Mouse (Mus musculus) cerebellum, adult (tissue): Measurements from ENCODE around the gene Olfr472.
"Not testable (repeated sequence)": the region's sequence is repeated elsewhere in the genome, so short reads cannot be mapped to it uniquely, and the experiment has no call there.

Source experiments
- ATAC-seq: cut with Nextera tagmentation; 2 replicates; pipeline ENCODE4 v1.9.2; 2017; ENCODE audit warnings: mild to moderate bottlenecking, moderate library complexity, mixed read lengths; ENCODE audit not compliant: insufficient number of reproducible peaks, low FRiP score, low TSS enrichment

Olfr472 gene

DNA sequence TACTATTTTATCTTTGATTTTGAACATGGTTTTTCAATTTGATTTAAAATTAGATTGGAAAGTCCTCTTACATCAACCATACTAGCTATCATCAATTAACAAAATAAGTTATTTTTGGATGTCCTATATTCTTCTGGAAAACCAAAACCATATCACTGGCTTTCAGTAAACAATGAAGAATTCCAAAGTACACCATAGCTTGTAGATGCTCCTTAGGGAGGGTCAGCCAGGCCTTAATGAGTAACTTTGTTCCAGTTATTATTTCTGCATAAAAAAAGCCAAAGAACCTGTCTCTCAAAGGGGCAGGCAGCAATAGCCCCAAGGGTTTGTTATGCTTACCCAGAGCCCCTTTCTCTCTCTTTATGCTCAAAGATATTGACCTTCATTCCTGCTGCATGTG is at the start of gene Olfr472:
TSS of gene Olfr472 (plus strand) at position 301 of the 400 bp plus-strand sequence.
- no peak for ATAC-seq

DNA sequence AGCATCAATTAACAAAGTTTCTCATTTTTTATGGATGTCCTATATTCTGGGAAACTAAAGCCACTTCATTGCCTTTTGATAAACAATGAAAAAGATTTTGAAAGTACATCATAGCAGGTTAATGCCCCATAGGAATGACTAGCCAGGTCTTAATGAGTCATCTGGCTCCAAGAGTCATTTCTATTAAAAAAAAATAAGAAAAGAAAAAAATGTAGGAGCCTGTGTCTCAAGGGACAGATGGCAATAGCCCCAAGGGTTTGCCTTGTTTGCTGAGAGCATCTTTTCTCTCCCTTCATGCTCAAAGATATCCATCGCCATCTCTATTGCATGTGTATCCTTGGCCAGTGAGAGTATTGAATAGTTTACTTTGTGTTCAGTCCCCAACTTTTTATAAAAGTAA is 32.4 kb downstream of the Olfr472 start, which contains the start of gene Olfr473:
TSS of gene Olfr473 (plus strand) at position 301 of the 400 bp plus-strand sequence.
- no peak for ATAC-seq

DNA sequence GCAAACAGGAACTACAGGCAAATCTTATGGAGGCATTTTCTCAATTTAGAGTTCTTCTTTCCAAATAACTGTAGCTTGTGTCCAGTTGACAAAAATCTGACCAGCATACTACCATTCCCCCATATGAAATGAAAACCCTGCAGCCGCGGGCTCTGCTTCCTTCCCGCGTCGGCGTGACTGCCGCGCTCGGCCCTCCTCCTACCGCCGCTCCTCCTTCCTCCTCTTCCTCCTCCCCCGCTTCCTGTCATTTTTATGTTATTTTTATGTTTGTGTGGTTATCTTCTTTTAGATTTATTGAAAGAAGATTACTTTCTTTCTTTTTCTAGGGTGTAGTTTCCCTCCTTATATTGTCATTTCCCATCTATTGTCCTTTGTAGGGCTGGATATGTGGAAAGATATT is 54.8 kb downstream of the Olfr472 start:
- ATAC-seq, result not testable (repeated sequence)

DNA sequence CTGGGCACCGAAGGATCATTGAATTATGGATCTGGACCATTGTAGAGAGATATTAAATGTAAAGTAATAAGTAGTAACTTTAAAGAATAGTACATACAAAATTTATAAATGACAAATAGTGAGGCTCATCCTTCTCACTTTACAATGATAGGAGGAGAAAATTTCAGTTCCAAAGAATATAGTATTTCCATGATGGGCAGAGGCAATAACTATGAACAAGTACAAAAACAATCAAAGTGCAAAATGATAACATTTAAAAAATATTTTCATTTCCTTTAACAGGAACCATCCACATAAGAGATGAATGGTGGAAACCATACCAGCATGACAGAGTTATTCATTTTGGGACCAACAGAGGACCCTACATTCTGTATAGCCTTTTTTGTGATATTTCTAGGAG is 56.6 kb downstream of the Olfr472 start, which contains the start of gene Olfr474:
TSS of gene Olfr474 (plus strand) at position 301 of the 400 bp plus-strand sequence.
- no peak for ATAC-seq
